Mouse (Mus musculus): ENCODE measurements at regions not wholly inside any gene's neighbourhood (a gene's known extent, or its start where the extent isn't known, plus 50 kb on each side); places are given as distances from the start of the nearest gene placed in this dataset.

DNA sequence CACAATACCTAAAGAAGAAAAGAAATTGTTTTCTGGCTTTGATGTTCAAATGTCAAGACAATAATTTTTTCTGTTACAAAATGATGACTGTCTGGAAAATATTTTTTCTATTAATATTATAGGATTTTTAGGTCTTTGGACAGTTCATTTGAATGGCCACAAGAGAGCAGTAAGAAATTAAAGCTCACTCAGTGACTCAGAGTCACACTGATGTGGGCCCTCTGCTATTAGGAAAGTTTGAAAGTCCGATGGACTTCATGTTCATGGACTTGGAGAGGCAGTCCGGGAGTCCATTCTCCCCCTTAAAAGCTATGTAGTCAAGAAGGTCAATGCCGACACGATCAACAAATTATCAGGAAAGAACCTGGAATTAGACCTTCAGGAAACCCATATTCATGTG is 657.0 kb downstream of the Mecom start:
- Histone ChIP-seq H3K36me3 (no peaks in the 10 kb centered on the region), H3K27ac (replicated peaks) (no peak overlapping the region), H3K9me3 (no peaks in the 10 kb centered on the region), H3K4me1 (replicated peaks) (no peaks in the 10 kb centered on the region), H3K4me3 (no peak overlapping the region), H3K9ac (no peak overlapping the region), H3K4me2 (no peak overlapping the region), H3K27me3 (no peaks in the 10 kb centered on the region)
- ATAC-seq (ENCODE audit: low read depth): no peak
- WGBS: 85% methylated on average over 4 of the region's 4 CpGs

DNA sequence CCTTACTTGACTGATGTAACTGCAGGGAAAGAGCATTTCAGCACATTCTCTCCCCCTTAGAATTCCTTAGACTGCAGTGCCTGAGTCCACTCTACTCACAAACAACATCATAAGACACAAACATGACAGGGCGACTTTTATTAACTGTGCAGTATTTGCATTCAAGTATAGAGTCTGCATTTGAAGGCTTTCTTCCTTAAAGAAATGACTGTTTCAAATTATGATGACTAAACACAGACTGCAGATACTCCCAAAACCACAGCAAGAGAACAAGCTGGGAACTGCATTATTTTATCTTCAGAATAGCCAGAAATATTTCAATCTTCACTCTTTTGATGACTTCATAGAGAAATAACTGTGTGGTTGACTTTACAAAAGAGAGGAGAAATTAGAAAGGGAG is 657.5 kb downstream of the Mecom start:
- H3K27me3 ChIP-seq: no peaks in the 10 kb centered on the region
- H3K27ac ChIP-seq (replicated peaks): no peak overlapping the region
- H3K4me1 ChIP-seq (replicated peaks): no peaks in the 10 kb centered on the region
- H3K9me3 ChIP-seq: no peaks in the 10 kb centered on the region
- H3K9ac ChIP-seq: no peak overlapping the region
- 80% methylated on average over 1 of the region's 1 CpGs for WGBS
- no peaks in the 10 kb centered on the region for H3K36me3 ChIP-seq
- no peak overlapping the region for H3K4me2 ChIP-seq
- no peak for ATAC-seq (ENCODE audit: low read depth)
- no peak overlapping the region for H3K4me3 ChIP-seq

DNA sequence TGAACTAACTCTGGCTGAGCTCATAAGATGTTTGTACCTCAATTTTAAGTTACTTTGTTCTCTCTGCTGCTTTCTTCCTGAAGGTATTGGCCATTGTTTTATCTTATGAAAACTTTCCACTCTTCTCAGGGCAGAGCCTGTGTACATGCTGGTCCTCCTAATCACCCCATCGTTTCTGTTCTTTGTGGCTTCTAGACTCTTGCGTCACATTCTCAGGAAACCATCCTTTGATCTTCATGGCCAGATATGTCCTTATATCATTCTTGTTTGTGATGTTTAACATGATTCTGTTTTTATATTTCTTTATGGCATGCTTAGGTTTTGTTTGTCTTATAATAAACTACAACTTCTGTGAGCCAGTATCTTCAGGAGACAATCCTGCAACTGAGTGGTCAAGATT is 658.2 kb downstream of the Mecom start:
- 91% methylated on average over 2 of the region's 2 CpGs for WGBS
- no peak overlapping the region for H3K9ac ChIP-seq
- ATAC-seq (ENCODE audit: low read depth): no peak
- H3K27me3 ChIP-seq: no peaks in the 10 kb centered on the region
- no peak overlapping the region for H3K27ac ChIP-seq (replicated peaks)
- no peaks in the 10 kb centered on the region for H3K9me3 ChIP-seq
- no peaks in the 10 kb centered on the region for H3K4me1 ChIP-seq (replicated peaks)
- H3K4me2 ChIP-seq: no peak overlapping the region
- H3K4me3 ChIP-seq: no peak overlapping the region
- H3K36me3 ChIP-seq: no peaks in the 10 kb centered on the region

DNA sequence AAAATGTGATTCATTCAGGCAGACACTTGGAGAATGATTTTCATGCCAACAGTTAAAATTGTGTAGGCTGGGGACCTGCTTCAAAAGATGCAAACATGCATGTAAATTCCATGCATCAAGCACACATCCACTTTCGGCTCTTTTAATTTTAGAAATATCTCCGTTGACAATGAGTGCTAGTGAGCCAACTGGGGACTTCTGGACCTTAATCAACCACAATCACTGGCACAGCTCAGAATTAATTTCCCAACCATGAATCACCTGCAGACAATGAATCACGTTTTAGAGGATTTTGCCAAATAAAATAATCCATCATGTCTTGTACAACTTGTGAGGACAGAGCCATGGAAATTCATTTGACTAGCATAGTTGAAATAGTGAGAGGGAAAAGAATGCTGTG is 667.8 kb downstream of the Mecom start:
- WGBS: 64% methylated on average over 3 of the region's 3 CpGs
- ATAC-seq (ENCODE audit: low read depth): no peak
- no peaks in the 10 kb centered on the region for H3K36me3 ChIP-seq
- H3K4me1 ChIP-seq (replicated peaks): no peaks in the 10 kb centered on the region
- H3K27me3 ChIP-seq: no peaks in the 10 kb centered on the region
- H3K27ac ChIP-seq (replicated peaks): no peak overlapping the region
- no peaks in the 10 kb centered on the region for H3K9me3 ChIP-seq
- H3K9ac ChIP-seq: no peak overlapping the region
- no peak overlapping the region for H3K4me3 ChIP-seq
- H3K4me2 ChIP-seq: no peak overlapping the region

DNA sequence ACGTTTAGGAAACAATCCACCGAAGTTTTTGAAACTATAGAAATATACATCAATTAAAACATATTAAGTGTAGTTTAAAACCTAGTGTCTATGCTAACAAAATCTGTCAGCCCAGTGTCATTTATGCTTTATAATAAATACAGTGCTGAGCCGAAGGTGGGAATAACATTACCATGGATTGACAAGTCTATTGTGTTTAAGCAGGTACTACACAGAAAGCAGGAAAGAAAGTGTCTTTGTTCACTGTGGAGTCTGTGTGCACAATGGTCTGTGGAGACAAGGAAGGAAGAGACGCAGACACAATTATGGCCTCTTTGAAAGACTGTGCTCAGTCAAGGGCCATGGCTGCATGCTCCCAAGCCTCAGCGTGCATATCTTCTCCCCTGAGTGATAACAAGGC is 672.0 kb downstream of the Mecom start:
- Histone ChIP-seq H3K27me3 (no peaks in the 10 kb centered on the region), H3K4me1 (replicated peaks) (no peaks in the 10 kb centered on the region), H3K9ac (no peak overlapping the region), H3K27ac (replicated peaks) (no peak overlapping the region), H3K9me3 (no peaks in the 10 kb centered on the region), H3K4me3 (no peak overlapping the region), H3K4me2 (no peak overlapping the region), H3K36me3 (no peaks in the 10 kb centered on the region)
- 70% methylated on average over 5 of the region's 5 CpGs for WGBS
- no peak for ATAC-seq (ENCODE audit: low read depth)

DNA sequence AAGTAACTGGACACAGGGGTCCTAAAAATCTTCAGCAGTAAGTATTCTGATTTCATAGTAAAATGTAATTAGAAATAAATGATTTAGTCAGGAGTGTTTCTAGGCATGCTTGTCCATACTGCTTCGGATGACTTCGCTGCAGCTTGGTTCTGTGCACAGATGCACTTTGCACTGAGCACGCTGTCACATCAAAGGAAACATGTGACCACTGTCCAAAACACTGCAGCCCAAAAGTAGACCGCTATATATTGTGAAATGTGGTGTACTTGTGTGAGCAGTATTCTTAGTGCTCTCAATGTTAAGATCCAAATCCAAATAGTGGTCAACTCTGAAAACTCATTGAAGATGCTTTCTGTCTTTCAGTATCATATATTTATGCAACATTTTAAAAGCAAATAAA is 685.4 kb downstream of the Mecom start:
- Histone ChIP-seq H3K4me1 (replicated peaks) (no peaks in the 10 kb centered on the region), H3K27me3 (no peaks in the 10 kb centered on the region), H3K4me2 (no peak overlapping the region), H3K4me3 (no peak overlapping the region), H3K9me3 (no peaks in the 10 kb centered on the region), H3K36me3 (no peaks in the 10 kb centered on the region), H3K27ac (replicated peaks) (no peak overlapping the region), H3K9ac (no peak overlapping the region)
- WGBS: 91% methylated on average over 4 of the region's 4 CpGs
- no peak for ATAC-seq (ENCODE audit: low read depth)

DNA sequence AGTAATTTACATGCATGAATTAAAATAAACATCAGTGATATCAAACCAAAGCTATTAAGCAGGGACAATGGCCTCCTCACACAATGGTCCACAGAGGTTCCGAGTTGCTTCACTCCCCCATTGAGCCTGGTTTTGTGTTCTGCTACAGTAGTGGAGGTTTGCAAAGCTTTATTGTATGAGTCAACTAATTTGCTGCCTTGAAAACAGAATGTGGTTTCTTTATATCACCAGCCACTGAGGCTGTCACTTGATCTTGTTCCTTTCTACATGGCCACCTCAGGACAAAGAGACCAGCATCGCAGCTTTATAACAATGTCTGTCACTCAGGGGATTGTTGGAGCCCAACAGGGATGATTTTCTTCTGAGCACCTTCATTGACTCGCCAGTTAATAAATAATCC is 695.3 kb downstream of the Mecom start:
- WGBS: 37% methylated on average over 3 of the region's 3 CpGs
- H3K36me3 ChIP-seq: no peaks in the 10 kb centered on the region
- no peaks in the 10 kb centered on the region for H3K27me3 ChIP-seq
- no peaks in the 10 kb centered on the region for H3K9me3 ChIP-seq
- H3K4me3 ChIP-seq: no peak overlapping the region
- H3K4me2 ChIP-seq: no peak overlapping the region
- no peak overlapping the region for H3K9ac ChIP-seq
- H3K4me1 ChIP-seq (replicated peaks): no peaks in the 10 kb centered on the region
- no peak for ATAC-seq (ENCODE audit: low read depth)
- H3K27ac ChIP-seq (replicated peaks): no peak overlapping the region

DNA sequence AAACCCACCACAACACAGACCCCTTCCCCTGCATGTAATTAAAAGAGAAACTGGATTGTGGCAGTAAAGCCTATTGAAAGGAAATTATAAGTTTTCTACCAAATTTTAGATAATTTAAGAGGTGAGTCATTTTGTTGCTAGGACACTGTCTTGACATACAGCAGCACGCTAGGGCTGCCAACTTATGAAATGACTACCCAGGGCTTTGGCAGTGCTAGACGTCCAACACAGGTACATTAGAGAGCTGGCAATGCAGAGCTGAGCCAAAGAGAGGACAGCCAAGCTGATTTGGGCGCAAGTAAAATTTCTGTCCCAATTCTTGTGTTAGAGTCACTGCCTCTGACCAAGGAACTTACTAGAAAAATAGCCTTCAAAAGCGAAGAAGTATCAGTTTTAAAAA is 712.4 kb downstream of the Mecom start:
- H3K9me3 ChIP-seq: no peaks in the 10 kb centered on the region
- no peak overlapping the region for H3K4me2 ChIP-seq
- no peaks in the 10 kb centered on the region for H3K4me1 ChIP-seq (replicated peaks)
- no peak for ATAC-seq (ENCODE audit: low read depth)
- H3K36me3 ChIP-seq: no peaks in the 10 kb centered on the region
- no peak overlapping the region for H3K4me3 ChIP-seq
- no peak overlapping the region for H3K27ac ChIP-seq (replicated peaks)
- WGBS: 76% methylated on average over 4 of the region's 4 CpGs
- H3K27me3 ChIP-seq: no peaks in the 10 kb centered on the region
- no peak overlapping the region for H3K9ac ChIP-seq

DNA sequence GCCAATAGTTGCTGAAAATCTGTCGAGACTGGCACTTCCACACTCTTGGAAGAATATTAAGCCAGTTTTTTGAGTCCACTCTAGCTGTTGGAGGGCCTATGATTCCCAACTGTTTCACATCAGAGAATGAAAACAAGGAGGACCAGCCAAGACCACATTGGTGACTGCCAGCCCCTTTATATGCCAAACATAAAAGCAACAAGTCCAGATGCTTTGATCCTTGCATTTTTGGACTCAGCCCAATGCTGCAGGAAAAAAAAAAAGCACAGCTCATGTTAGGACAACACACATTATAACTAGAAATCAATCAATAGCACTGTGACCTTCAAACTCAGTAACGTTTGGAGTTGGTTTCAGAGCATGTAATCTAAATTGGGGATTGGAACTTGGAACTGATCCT is 712.9 kb downstream of the Mecom start:
- H3K36me3 ChIP-seq: no peaks in the 10 kb centered on the region
- H3K27ac ChIP-seq (replicated peaks): no peak overlapping the region
- no peak overlapping the region for H3K4me2 ChIP-seq
- H3K27me3 ChIP-seq: no peaks in the 10 kb centered on the region
- H3K4me3 ChIP-seq: no peak overlapping the region
- ATAC-seq (ENCODE audit: low read depth): no peak
- WGBS: 66% methylated on average over 2 of the region's 2 CpGs
- H3K9ac ChIP-seq: no peak overlapping the region
- no peaks in the 10 kb centered on the region for H3K4me1 ChIP-seq (replicated peaks)
- no peaks in the 10 kb centered on the region for H3K9me3 ChIP-seq

DNA sequence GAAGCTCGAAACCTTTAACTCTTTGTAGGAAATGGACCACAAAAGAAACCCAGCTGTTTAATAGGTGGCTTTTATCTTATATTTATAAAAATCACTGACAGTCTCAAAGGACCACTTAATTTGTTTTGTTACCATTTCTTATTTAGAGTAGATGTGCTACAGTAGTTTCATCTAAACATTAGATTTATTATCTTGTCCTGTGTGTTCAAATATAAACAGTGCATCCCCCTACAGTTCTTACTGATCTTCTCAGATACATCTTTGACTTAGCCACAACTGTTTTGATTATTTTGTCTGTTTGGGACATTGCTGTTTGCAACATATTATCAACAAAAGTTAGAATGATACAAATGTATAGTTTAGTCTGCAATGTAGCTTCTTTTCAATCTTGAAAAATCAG is 716.5 kb downstream of the Mecom start:
- Histone ChIP-seq H3K27me3 (no peaks in the 10 kb centered on the region), H3K4me3 (no peak overlapping the region), H3K36me3 (no peaks in the 10 kb centered on the region), H3K4me2 (no peak overlapping the region), H3K9ac (no peak overlapping the region), H3K27ac (replicated peaks) (no peak overlapping the region), H3K9me3 (no peaks in the 10 kb centered on the region), H3K4me1 (replicated peaks) (no peaks in the 10 kb centered on the region)
- WGBS: 63% methylated on average over 1 of the region's 1 CpGs
- no peak for ATAC-seq (ENCODE audit: low read depth)

DNA sequence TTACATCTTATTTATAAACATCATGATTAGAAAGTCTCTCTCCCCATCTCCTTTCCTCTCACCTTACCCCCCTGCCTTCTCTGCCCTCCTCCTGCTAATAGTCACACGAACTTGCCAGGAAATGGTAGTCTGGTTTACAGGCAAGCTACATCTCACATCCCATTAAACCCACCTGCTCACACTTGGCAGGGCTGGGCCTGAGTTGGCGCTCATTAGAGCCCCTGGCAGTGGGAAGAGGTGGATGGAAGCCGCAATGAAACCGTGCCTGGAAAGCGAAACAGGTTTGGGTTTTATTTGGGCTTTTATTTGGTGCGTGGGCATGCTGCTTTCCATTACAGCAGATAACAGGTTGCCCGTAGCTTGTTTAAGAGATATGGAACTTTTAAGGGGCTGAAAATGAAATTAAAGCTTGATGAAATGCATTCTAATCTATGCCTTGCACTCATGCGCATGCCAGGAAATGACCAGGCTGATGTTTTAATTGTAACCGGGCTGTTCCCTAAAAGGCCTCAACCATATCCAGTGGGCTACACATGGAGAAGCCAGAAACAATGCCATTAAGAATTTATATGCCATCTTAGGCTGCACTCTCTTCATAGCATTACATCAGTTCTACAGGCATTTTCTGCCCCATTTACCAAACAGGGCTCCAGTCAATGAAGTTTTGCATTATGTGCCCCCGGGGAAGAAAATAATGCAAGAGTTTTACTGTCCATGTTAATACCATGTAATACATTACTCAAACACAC is 725.0 kb downstream of the Mecom start:
- no peaks in the 10 kb centered on the region for H3K9me3 ChIP-seq
- 79% methylated on average over 10 of the region's 10 CpGs for WGBS
- H3K4me3 ChIP-seq: no peak overlapping the region
- ATAC-seq (ENCODE audit: low read depth): no peak
- H3K9ac ChIP-seq: no peak overlapping the region
- no peaks in the 10 kb centered on the region for H3K36me3 ChIP-seq
- H3K27ac ChIP-seq (replicated peaks): no peak overlapping the region
- no peak overlapping the region for H3K4me2 ChIP-seq
- H3K4me1 ChIP-seq (replicated peaks): no peaks in the 10 kb centered on the region
- H3K27me3 ChIP-seq: no peaks in the 10 kb centered on the region

DNA sequence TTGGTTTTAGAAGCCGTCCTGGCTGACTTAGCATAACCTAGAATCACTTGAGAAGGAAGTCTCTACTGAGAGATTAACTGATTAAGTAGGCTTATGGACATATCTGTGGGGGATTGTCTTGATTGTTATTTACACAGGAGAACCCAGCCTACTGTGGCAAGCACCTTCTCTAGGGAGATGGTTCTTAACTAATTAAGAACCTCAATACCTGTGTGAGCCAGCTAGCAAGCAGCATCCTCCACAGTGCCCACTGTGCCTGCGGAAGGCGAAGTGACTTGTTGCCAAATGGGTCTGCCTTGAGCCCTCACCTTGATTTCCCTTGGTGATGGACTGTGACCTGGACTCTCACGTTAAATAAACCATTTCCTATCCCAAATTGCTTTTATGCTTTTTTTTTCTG is 730.8 kb downstream of the Mecom start:
- Histone ChIP-seq H3K4me1 (replicated peaks) (peaks cover 7% of the 10 kb centered on the region), H3K36me3 (no peaks in the 10 kb centered on the region), H3K4me3 (no peak overlapping the region), H3K4me2 (no peak overlapping the region), H3K9me3 (no peaks in the 10 kb centered on the region), H3K27ac (replicated peaks) (no peak overlapping the region), H3K27me3 (no peaks in the 10 kb centered on the region), H3K9ac (no peak overlapping the region)
- WGBS: 86% methylated on average over 4 of the region's 4 CpGs
- ATAC-seq (ENCODE audit: low read depth): no peak

DNA sequence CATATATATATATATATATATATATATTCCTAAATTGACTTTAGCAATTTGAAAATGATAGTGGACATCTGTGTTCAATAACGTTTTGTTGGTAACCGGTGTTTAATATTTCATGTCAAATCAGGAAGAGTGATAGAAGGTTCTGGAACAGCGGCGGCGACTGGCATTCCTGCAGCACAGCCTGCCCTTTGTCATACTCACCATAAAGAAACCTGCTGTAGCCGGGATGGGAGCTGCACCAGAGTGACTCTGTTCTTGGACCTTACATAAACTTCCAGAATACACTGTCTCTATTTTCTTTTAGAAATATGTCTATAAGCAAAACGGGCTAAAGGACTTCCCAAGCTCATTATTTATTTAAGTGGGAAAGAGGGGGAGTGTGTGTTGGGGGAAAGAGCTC is 731.5 kb downstream of the Egfem1 start:
- ATAC-seq (ENCODE audit: low read depth): peak; percentile 67; the same call in 1 of the 2 replicates
- Histone ChIP-seq H3K4me2 (peak overlapping the region; percentile 21; the same call in 1 of the 2 replicates), H3K4me3 (no peak overlapping the region), H3K36me3 (no peaks in the 10 kb centered on the region), H3K4me1 (replicated peaks) (peaks cover 7% of the 10 kb centered on the region), H3K9ac (no peak overlapping the region), H3K9me3 (no peaks in the 10 kb centered on the region), H3K27me3 (no peaks in the 10 kb centered on the region), H3K27ac (replicated peaks) (no peak overlapping the region)
- 46% methylated on average over 7 of the region's 7 CpGs for WGBS
